Mouse (Mus musculus) liver, adult 2 months (tissue): ENCODE data around the gene Akt1. TPM values are rescaled to one million over a fixed set of nuclear protein-coding genes. Genes with fewer than 3 reads are reported as not detected.

Experiments
- DNase-seq: peaks from one replicate; pipeline ENCODE4 v3.0.0-alpha.2; 2011; ENCODE audit warnings: low read depth, low spot score; ENCODE audit errors: extremely low read depth
- H3K27ac ChIP-seq: fragments of 200-500 bp; replicated peaks from 2 replicates; pipeline ENCODE4 v1.5.1; 2012; ENCODE audit warnings: low read depth, mild to moderate bottlenecking, control low read depth, inconsistent platforms, low read length; ENCODE audit not compliant: insufficient read depth
- H3K27me3 ChIP-seq: fragments of 200-500 bp; 2 replicates; pipeline ENCODE4 v1.6.1; 2012; ENCODE audit warnings: mild to moderate bottlenecking, moderate library complexity, low read length, inconsistent platforms; ENCODE audit not compliant: control insufficient read depth, insufficient read depth
- H3K36me3 ChIP-seq: fragments of 200-500 bp; 2 replicates; pipeline ENCODE4 v1.6.1; 2012; ENCODE audit warnings: low read length, inconsistent platforms; ENCODE audit not compliant: control insufficient read depth, insufficient read depth
- H3K4me1 ChIP-seq: fragments of 200-500 bp; 2 replicates; pipeline ENCODE4 v1.6.1; 2011; ENCODE audit warnings: low read length; ENCODE audit not compliant: control insufficient read depth, insufficient read depth
- H3K4me3 ChIP-seq: fragments of 200-500 bp; 2 replicates; pipeline ENCODE4 v1.5.1; 2011; ENCODE audit warnings: low read depth, mild to moderate bottlenecking, control low read depth, low read length, moderate library complexity; ENCODE audit not compliant: insufficient read depth
- H3K79me2 ChIP-seq: fragments of 200-500 bp; 2 replicates; pipeline ENCODE4 v1.6.1; 2012; ENCODE audit warnings: inconsistent platforms, mild to moderate bottlenecking, low read length, moderate library complexity; ENCODE audit not compliant: control insufficient read depth, insufficient read depth
- H3K9ac ChIP-seq: fragments of 200-500 bp; 2 replicates; pipeline ENCODE4 v1.6.1; 2012; ENCODE audit warnings: low read depth, mild to moderate bottlenecking, control low read depth, inconsistent platforms, low read length
- CTCF ChIP-seq: fragments of 200-500 bp; IDR thresholded peaks from 2 replicates; pipeline ENCODE4 v1.5.1; 2011; ENCODE audit warnings: low read depth, low read length, control low read depth
- POLR2A ChIP-seq: fragments of 200-500 bp; IDR thresholded peaks from 2 replicates; pipeline ENCODE4 v1.6.1; 2011; ENCODE audit warnings: low read length, control low read depth; ENCODE audit not compliant: insufficient read depth; ENCODE audit errors: extremely low read depth
- WGBS: fragments of 180-500 bp; shearing (Covaris S2); methylation state at CpG from one replicate; pipeline ENCODE4 v1.1.7; 2018; 5-methylcytosine and 5-hydroxymethylcytosine counted together
- polyA plus RNA-seq: library from polyadenylated mRNA; depleted of rRNA; stranded (reverse); fragments of >200 nt; gene quantifications from 2 replicates; pipeline ENCODE4 v1.2.3, GENCODE M21; 2012
- total RNA-seq: library from RNA; depleted of rRNA; stranded (reverse); fragments of >200 nt; gene quantifications from 2 replicates; pipeline ENCODE4 v1.2.3, GENCODE M21; 2014

Akt1 gene
- total and polyA plus RNA-seq, 2 experiments = 31.8 to 60.5 TPM

GRCm38 (mm10) chr12:112678555-112679026, 3.9 kb upstream of the Akt1 start, which contains the start of gene Zbtb42:
Gene Zbtb42, plus strand, starts transcription at chr12:112678828.
- TF ChIP-seq POLR2A (0 out of 2 replicates have a peak, but pooled peaks have one; percentile 14), CTCF (no peak)
- H3K36me3 ChIP-seq = no peaks in the 10 kb centered on the region
- peak within 1 kb of the TSS; percentile 80 for H3K27ac ChIP-seq
- H3K4me1 ChIP-seq = peaks cover 11% of the 10 kb centered on the region
- H3K79me2 ChIP-seq = peaks cover 2% of the 10 kb centered on the region; the same call in 1 of the 2 replicates
- peak within 1 kb of the TSS; percentile 93 for H3K4me3 ChIP-seq
- no peak for DNase-seq
- WGBS = under 1% methylated on average over 60 of the region's 60 CpGs
- no peaks in the 10 kb centered on the region for H3K27me3 ChIP-seq
- H3K9ac ChIP-seq = peak within 1 kb of the TSS; percentile 95

GRCm38 (mm10) chr12:112677943-112678554, 3.4 kb upstream of the Akt1 start:
- no peak for DNase-seq
- Histone ChIP-seq H3K4me3 (peak overlapping the region; percentile 93), H3K9ac (peak overlapping the region; percentile 95), H3K27me3 (no peaks in the 10 kb centered on the region), H3K27ac (peak overlapping the region; percentile 57), H3K79me2 (peaks cover 6% of the 10 kb centered on the region; the same call in 1 of the 2 replicates), H3K4me1 (peaks cover 12% of the 10 kb centered on the region), H3K36me3 (no peaks in the 10 kb centered on the region)
- whole genome bisulfite sequencing = 45% methylated on average over 19 of the region's 19 CpGs
- no peak for TF ChIP-seq POLR2A
- TF ChIP-seq CTCF = peak; percentile 31; the same call in 1 of the 2 replicates

- H3K9ac ChIP-seq = no peak overlapping the region
- TF ChIP-seq POLR2A (no peak), CTCF (no peak)
- DNase-seq = no peak
- H3K4me3 ChIP-seq = no peak overlapping the region
- no peak overlapping the region for H3K27ac ChIP-seq
- no peaks in the 10 kb centered on the region for H3K36me3 ChIP-seq
- H3K79me2 ChIP-seq = peaks cover 15% of the 10 kb centered on the region; the same call in 1 of the 2 replicates
- peaks cover 18% of the 10 kb centered on the region for H3K4me1 ChIP-seq
- 51% methylated on average over 5 of the region's 5 CpGs for WGBS
- H3K27me3 ChIP-seq = no peaks in the 10 kb centered on the region
Measured at GRCm38 (mm10) chr12:112677076-112677475, 2.4 kb upstream of the Akt1 start.

- Histone ChIP-seq H3K27ac (peak overlapping the region; percentile 15), H3K9ac (0 out of 2 replicates have a peak overlapping the region, but pooled peaks have one; percentile 7), H3K79me2 (peaks cover 30% of the 10 kb centered on the region; the same call in 1 of the 2 replicates), H3K4me3 (peak overlapping the region; percentile 12; the same call in 1 of the 2 replicates), H3K36me3 (no peaks in the 10 kb centered on the region), H3K4me1 (peaks cover 31% of the 10 kb centered on the region), H3K27me3 (no peaks in the 10 kb centered on the region)
- TF ChIP-seq POLR2A (no peak), CTCF (peak; percentile 77)
- WGBS = 16% methylated on average over 18 of the region's 18 CpGs
- peak; percentile 71 for DNase-seq
Measured at GRCm38 (mm10) chr12:112675245-112676035, 756 bp upstream of the Akt1 start.

- Histone ChIP-seq H3K27ac (peak overlapping the region; percentile 68), H3K4me1 (peaks cover 41% of the 10 kb centered on the region), H3K4me3 (peak overlapping the region; percentile 89), H3K9ac (peak overlapping the region; percentile 98), H3K27me3 (no peaks in the 10 kb centered on the region), H3K36me3 (no peaks in the 10 kb centered on the region), H3K79me2 (peaks cover 41% of the 10 kb centered on the region)
- WGBS = 5% methylated on average over 68 of the region's 68 CpGs
- no peak for TF ChIP-seq POLR2A
- DNase-seq = no peak
Measured at GRCm38 (mm10) chr12:112673576-112674091, 1.1 kb downstream of the Akt1 start.
